Mouse (Mus musculus) heart, embryonic 13.5 days (tissue): ENCODE data around the gene Gpatch8. TPM values are rescaled to one million over a fixed set of nuclear protein-coding genes. Genes with fewer than 3 reads are reported as not detected.

ENCODE experiments used
- ATAC-seq: fragments of 200-750 bp; cut with Nextera tagmentation; 2 replicates; pipeline ENCODE4 v1.8.0; 2017; ENCODE audit warnings: moderate TSS enrichment; ENCODE audit not compliant: insufficient number of reproducible peaks, low FRiP score, low TSS enrichment; ENCODE audit errors: extremely low read depth
- H3K27ac ChIP-seq: fragments of 300-500 bp; sonication (generic); replicated peaks from 2 replicates; pipeline ENCODE4 v1.5.1; 2015; ENCODE audit warnings: moderate library complexity, mild to moderate bottlenecking, inconsistent platforms
- H3K27me3 ChIP-seq: fragments of 300-500 bp; sonication (generic); replicated peaks from 2 replicates; pipeline ENCODE4 v1.6.1; 2015; ENCODE audit warnings: mild to moderate bottlenecking, inconsistent platforms
- H3K36me3 ChIP-seq: fragments of 300-500 bp; sonication (generic); 2 replicates; pipeline ENCODE4 v1.6.1; 2015; ENCODE audit warnings: mild to moderate bottlenecking, inconsistent platforms
- H3K4me1 ChIP-seq: fragments of 300-500 bp; sonication (generic); 2 replicates; pipeline ENCODE4 v1.6.1; 2015; ENCODE audit warnings: inconsistent platforms
- H3K4me2 ChIP-seq: fragments of 300-500 bp; sonication (generic); 2 replicates; pipeline ENCODE4 v1.6.1; 2015; ENCODE audit warnings: inconsistent platforms, mild to moderate bottlenecking, moderate library complexity
- H3K4me3 ChIP-seq: fragments of 300-500 bp; sonication (generic); 2 replicates; pipeline ENCODE4 v1.5.1; 2015; ENCODE audit warnings: moderate library complexity, mild to moderate bottlenecking, inconsistent platforms
- H3K9ac ChIP-seq: fragments of 300-500 bp; sonication (generic); 2 replicates; pipeline ENCODE4 v1.6.1; 2015; ENCODE audit warnings: inconsistent platforms, mild to moderate bottlenecking, moderate library complexity
- H3K9me3 ChIP-seq: fragments of 300-500 bp; sonication (generic); 2 replicates; pipeline ENCODE4 v1.6.1; 2016; ENCODE audit warnings: inconsistent platforms
- WGBS: fragments of 180-500 bp; shearing (Covaris S2); methylation state at CpG from one replicate; pipeline ENCODE4 v1.1.7; 2015; ENCODE audit warnings: mixed read lengths; 5-methylcytosine and 5-hydroxymethylcytosine counted together
- polyA plus RNA-seq: library from polyadenylated mRNA; unstranded; fragments of >200 nt; fragmentation: Nextera tagmentation; extraction: Ambion mirVana; gene quantifications from 2 replicates; pipeline ENCODE4 v1.2.1, GENCODE M21; 2015

The Gpatch8 gene
- polyA plus RNA-seq, 1 experiment from 2014 or later: 36.1 TPM

DNA sequence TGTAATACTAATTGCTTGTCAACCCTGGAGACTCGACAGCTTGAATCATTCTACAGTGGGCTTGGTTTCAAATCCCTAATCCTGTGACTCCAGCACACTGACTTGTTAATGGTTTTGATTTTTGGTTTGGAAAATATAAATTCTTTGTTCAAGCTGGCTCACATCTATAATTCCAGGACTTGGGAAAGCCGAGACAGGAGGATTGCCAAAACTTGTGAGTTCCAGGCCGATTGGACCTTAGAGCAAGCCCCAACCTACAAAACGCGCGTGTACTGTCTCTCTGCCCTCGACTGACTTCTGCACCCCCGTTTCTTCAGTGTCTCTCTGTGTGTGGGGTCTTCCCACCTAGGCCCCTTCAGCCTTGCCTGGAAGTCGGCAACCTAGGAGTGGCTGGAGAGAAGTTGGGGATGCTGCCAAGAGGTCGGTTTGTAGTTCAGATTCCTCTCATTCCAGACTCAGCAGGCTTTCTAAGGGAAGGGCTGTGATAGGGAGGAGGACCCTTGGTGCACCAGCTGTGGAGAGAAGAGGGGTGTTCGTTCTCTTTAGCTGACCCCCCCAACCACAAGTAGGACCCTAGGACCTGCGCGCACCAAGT, 25.9 kb upstream of the Gpatch8 start:
- H3K9me3 ChIP-seq: peaks cover 5% of the 10 kb centered on the region; the same call in 1 of the 2 replicates
- H3K27ac ChIP-seq: peak overlapping the region; percentile 89
- H3K4me3 ChIP-seq: no peak overlapping the region
- H3K27me3 ChIP-seq: no peaks in the 10 kb centered on the region
- peaks cover 52% of the 10 kb centered on the region for H3K4me1 ChIP-seq
- no peak; the same call in 1 of the 2 replicates for ATAC-seq
- H3K9ac ChIP-seq: peak overlapping the region; percentile 71
- peak overlapping the region; percentile 33 for H3K4me2 ChIP-seq
- 15% methylated on average over 13 of the region's 13 CpGs for WGBS
- H3K36me3 ChIP-seq: no peaks in the 10 kb centered on the region

DNA sequence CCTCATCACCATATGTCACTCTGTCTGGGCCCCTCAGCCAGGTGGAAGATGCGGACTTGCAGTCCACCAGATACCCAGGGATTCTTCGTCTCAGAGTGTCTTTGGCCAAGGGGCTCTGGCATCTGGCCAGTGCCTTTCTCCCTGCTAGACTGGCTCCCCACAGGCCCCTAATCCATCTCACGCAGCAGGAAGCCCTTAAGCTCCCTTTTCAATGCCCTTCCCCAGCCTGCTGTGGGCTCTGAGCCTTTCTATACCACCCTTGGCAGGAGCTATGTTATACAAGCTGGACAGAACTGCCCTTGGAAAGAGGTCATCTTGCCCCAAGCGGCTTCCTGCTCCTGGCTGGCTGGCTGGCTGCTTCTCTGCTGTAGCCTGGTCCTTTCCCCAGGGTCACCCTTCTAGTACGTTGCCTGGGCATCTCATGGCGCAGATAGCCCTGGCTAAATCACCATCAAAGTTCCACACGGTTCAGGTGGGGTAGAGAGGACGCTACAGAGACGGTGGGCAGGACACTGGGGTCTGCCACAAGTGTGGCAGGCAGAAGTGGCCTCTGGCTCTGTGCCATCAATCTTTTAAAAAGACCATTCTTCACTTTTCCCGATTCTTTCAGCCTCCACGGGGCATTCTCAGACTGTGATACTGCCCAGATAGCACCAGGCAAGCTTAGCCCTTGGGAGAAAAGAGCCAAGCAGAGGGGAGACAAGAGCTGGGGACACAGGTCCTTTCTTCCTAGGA, 25.3 kb upstream of the Gpatch8 start:
- 17% methylated on average over 11 of the region's 11 CpGs for WGBS
- Histone ChIP-seq H3K27ac (peak overlapping the region; percentile 89), H3K4me1 (peaks cover 59% of the 10 kb centered on the region), H3K36me3 (no peaks in the 10 kb centered on the region), H3K27me3 (no peaks in the 10 kb centered on the region), H3K9ac (peak overlapping the region; percentile 71), H3K4me3 (no peak overlapping the region), H3K4me2 (peak overlapping the region; percentile 33; the same call in 1 of the 2 replicates), H3K9me3 (0 out of 2 replicates have a peak, but pooled peaks cover under 1% of the 10 kb centered on the region)
- no peak for ATAC-seq

DNA sequence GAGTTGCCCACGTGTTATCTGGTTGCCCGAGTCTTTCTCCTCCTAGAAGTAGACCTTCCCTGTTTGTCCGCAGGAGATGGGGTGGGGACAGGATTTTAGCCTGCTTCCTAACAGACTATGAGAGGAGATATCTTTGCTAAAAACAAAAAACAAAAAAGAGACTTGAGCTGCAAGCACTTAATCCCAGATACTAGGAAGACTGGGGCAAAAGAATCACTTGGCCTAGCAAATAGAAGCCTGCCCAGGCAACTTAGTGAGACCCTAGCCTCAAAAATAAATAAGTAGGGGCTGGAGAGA, 23.8 kb upstream of the Gpatch8 start:
- peak overlapping the region; percentile 84 for H3K9ac ChIP-seq
- H3K4me3 ChIP-seq: peak overlapping the region; percentile 47
- ATAC-seq: no peak
- no peaks in the 10 kb centered on the region for H3K27me3 ChIP-seq
- H3K4me1 ChIP-seq: peaks cover 64% of the 10 kb centered on the region
- 36% methylated on average over 3 of the region's 3 CpGs for WGBS
- no peaks in the 10 kb centered on the region for H3K36me3 ChIP-seq
- H3K9me3 ChIP-seq: no peaks in the 10 kb centered on the region
- H3K4me2 ChIP-seq: peak overlapping the region; percentile 59
- H3K27ac ChIP-seq: peak overlapping the region; percentile 90

DNA sequence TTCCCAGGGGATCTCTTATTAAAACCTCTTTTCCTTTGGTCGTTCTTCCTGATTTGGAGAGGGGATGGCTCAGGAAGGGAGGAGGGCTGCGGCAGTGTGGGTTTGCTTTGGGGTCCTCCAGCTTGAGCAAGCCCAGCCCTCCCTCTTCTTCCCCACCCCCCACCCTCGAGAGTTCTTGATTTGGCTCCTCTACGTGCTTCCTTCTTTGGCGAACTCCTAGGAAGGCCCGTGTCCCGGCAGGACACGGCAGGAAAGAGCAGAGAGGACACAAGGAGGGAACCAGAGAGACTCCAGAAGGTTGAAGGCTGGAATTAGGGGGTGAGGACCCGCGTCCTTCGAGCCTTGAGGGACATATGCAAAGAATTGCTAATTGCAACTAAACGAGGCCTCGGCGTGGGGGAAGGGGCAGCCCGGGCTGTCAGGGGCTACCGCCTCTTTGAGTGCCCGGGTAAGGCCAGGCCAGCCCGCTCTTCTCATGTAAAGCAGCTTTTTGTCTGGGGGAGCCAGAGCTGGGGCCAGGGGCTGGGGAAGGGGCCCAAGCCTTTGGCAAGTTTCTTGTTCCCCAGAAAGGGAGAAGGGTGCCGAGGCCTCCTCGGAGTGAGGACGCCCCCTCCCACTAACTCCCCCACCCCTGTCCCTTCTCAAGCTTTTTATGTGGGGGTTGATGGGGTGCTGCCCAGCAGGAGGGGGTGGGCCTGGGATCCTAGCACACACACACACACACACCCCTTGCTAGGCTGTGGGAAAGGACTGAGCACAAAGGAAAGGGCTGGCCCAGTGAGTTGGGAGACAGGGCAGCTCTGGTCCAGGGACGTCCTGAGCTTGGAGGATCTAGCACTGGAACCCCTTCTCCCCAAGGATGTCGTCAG, 23.2 kb upstream of the Gpatch8 start, which contains the start of gene Gm11627:
Gene Gm11627 (minus strand): TSS at position 297 of the 869 bp plus-strand sequence.
- 12% methylated on average over 22 of the region's 23 CpGs for WGBS
- Histone ChIP-seq H3K4me2 (peak within 1 kb of the TSS; percentile 59), H3K27me3 (no peaks in the 10 kb centered on the region), H3K36me3 (no peaks in the 10 kb centered on the region), H3K9ac (peak within 1 kb of the TSS; percentile 84), H3K4me1 (peaks cover 64% of the 10 kb centered on the region), H3K27ac (peak within 1 kb of the TSS; percentile 90), H3K4me3 (peak within 1 kb of the TSS; percentile 47), H3K9me3 (no peaks in the 10 kb centered on the region)
- ATAC-seq: peak; percentile 22; the same call in 1 of the 2 replicates

DNA sequence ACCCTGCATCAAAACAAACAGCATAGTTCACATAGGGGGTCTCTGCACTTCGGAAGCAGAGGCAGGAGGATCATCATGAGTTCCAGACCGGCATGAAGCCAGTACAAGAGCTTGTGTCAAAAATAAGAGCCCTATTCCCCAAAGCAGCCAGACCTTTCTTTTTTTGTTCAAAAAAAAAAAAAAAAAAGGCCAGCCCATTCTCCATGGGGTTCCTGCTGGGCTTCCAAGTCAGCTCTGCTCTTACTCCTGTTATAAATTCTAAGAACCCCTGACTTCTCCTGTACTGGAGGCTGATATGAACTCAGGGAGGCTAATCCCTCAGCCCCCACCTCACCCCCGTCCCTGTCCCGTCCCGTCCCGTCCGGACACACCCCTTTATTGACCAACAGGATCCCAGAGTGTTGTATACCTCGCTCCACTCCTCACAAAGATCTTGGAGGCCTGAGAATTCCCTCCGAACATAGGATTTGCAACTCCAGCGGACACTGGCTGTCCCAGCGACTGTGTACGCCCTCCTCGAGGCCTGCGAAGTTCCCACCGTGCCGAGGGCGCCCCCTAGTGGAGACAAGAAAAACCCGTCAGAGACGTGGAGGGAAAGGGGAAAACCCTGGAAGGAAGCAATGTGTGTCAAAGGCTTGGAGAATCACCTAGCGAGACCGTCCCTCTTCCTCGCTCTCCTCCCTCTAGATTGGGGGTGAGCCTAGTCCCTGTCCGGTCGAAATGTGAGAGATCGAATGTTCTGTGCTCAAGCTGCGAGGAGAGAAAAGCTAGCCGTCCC, 22.3 kb upstream of the Gpatch8 start:
- H3K27ac ChIP-seq: peak overlapping the region; percentile 90
- peak overlapping the region; percentile 47 for H3K4me3 ChIP-seq
- H3K4me2 ChIP-seq: peak overlapping the region; percentile 59
- H3K9me3 ChIP-seq: no peaks in the 10 kb centered on the region
- no peaks in the 10 kb centered on the region for H3K27me3 ChIP-seq
- H3K36me3 ChIP-seq: no peaks in the 10 kb centered on the region
- peak overlapping the region; percentile 84 for H3K9ac ChIP-seq
- no peak for ATAC-seq
- H3K4me1 ChIP-seq: peaks cover 64% of the 10 kb centered on the region
- WGBS: 6% methylated on average over 27 of the region's 27 CpGs

DNA sequence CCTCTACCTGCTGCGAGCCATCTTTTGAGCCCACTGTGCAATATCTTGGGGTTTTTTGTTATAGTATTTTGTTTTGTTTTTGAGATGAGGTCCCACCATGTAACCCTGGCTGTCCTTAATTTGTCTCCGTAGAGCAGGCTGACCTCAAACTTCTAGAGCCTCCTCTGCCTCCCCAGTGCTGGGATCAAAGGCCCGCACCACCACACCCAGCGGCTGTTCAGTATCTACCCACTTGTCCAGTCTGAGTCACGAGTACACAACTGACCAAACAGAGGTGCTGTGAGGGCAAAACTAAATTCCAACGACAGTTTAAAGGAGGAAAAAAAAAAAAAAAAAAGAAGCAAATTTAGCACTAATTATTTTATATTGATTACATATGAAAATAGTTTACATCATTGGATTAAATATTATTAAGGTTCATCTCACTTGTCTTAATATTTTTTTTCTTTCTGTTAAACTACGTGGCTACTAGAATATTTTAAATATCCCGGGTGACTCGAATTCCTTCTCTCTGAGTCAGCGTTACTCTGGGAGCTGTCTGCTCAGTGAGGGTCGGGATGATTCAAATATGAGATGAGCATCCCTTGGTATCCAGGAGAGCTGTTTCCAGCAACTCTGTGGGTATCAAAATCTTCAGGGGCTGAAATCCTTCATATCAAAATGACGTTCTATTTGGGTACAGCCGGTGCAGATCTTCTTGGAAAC, 20.0 kb upstream of the Gpatch8 start:
- Histone ChIP-seq H3K4me2 (no peak overlapping the region), H3K27me3 (no peaks in the 10 kb centered on the region), H3K27ac (no peak overlapping the region), H3K36me3 (no peaks in the 10 kb centered on the region), H3K9me3 (no peaks in the 10 kb centered on the region), H3K4me3 (no peak overlapping the region), H3K4me1 (peaks cover 48% of the 10 kb centered on the region), H3K9ac (no peak overlapping the region)
- WGBS: 38% methylated on average over 13 of the region's 13 CpGs
- no peak for ATAC-seq

DNA sequence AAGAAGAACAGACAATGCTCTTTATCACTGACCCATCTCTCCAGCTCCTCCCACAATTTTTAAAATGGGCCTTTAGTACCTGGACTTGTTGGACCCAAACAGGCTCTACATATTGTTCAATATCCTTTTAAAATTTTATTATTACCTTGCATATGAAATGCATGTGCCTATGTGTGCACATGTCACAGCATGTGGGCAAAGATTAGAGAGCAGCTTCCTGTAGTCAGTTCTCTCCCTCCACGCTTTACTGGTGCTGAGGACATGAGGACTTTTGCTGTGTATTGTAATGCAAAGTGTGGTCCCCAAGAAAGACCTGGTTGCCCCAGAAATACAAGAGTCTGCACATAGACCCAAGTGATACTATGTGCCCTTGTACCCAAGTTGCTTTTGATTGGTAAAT, 18.8 kb upstream of the Gpatch8 start:
- ATAC-seq: no peak
- Histone ChIP-seq H3K36me3 (no peaks in the 10 kb centered on the region), H3K9me3 (no peaks in the 10 kb centered on the region), H3K4me3 (no peak overlapping the region), H3K27me3 (no peaks in the 10 kb centered on the region), H3K4me1 (peaks cover 39% of the 10 kb centered on the region), H3K27ac (no peak overlapping the region), H3K9ac (no peak overlapping the region), H3K4me2 (no peak overlapping the region)
- WGBS: 68% methylated on average over 1 of the region's 1 CpGs

DNA sequence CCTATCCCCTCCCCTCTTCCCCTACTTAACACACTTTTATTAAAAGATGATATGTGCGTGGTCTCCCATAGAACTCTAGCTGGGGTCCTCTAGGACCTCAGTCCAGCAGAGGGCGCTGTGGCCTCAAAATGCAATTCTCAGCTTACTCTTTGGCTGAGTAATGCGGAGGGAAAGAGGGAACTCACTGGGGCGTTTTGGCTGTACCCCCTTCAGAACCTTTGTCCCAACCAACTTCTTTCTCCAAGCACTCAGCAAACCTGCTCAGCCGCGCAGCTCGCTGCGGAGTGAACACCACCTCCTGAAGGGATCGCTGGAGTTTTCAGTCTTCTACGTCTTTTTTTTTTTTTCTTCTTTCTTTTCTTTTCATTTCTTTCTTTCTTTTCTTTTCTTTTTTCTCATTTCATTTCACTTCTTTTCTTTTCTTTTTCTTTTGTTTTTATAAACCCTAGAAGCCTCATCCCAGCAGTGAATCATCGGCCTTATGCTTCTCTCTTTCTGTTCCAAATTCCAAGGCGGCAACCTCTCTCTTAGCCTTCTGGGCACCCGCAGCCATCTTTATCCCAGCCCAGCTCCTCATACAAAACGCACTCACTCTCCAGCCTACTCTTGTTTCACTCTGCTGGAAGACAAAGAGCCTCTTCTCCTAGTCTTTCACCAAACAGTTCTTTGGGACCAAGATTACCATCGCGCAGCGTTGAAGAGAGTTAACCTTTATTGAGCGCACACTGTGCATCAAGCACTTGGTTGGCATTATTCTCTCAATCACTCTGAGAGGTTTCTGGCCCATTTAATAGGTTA, 16.9 kb upstream of the Gpatch8 start:
- WGBS: 15% methylated on average over 18 of the region's 18 CpGs
- H3K9me3 ChIP-seq: no peaks in the 10 kb centered on the region
- H3K36me3 ChIP-seq: no peaks in the 10 kb centered on the region
- H3K9ac ChIP-seq: peak overlapping the region; percentile 89
- H3K4me2 ChIP-seq: peak overlapping the region; percentile 80
- ATAC-seq: no peak
- peak overlapping the region; percentile 59; the same call in 1 of the 2 replicates for H3K27ac ChIP-seq
- H3K27me3 ChIP-seq: no peaks in the 10 kb centered on the region
- peaks cover 23% of the 10 kb centered on the region for H3K4me1 ChIP-seq
- peak overlapping the region; percentile 59 for H3K4me3 ChIP-seq

DNA sequence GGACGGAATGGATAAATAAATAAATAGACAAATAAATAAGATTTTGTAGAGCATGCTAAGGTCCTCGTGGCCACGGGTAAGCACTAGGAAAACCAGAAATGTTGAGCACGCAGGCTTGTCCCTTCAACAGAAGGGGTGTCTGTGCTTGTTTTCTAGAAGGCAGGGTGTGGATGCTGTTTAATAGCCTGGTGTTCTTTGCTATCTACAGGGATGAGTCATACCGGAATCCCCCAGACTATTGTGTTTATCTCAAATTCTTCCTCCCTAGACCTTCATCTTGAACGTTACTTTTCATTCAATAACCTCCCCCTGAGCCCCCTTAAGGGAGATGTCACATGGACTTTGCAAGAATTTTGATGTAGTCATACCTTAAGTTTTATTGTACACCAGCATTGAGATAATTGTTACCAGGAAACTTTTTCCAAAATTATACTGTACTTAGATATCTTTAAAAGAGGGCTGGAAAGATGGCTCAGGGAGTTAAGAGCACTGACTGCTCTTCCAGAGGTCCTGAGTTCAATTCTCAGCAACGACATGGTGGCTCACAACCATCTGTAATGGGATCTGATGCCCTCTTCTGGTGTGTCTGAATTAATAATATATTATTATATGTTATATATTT, 12.7 kb upstream of the Gpatch8 start:
- H3K4me2 ChIP-seq: no peak overlapping the region
- no peaks in the 10 kb centered on the region for H3K36me3 ChIP-seq
- H3K9ac ChIP-seq: no peak overlapping the region
- H3K27ac ChIP-seq: no peak overlapping the region
- WGBS: 57% methylated on average over 7 of the region's 7 CpGs
- H3K4me1 ChIP-seq: peaks cover 11% of the 10 kb centered on the region
- no peak overlapping the region for H3K4me3 ChIP-seq
- no peak for ATAC-seq
- no peaks in the 10 kb centered on the region for H3K9me3 ChIP-seq
- no peaks in the 10 kb centered on the region for H3K27me3 ChIP-seq
